8 mouse cellular contexts compared by ENCODE assay signal in the genomic region with DNA sequence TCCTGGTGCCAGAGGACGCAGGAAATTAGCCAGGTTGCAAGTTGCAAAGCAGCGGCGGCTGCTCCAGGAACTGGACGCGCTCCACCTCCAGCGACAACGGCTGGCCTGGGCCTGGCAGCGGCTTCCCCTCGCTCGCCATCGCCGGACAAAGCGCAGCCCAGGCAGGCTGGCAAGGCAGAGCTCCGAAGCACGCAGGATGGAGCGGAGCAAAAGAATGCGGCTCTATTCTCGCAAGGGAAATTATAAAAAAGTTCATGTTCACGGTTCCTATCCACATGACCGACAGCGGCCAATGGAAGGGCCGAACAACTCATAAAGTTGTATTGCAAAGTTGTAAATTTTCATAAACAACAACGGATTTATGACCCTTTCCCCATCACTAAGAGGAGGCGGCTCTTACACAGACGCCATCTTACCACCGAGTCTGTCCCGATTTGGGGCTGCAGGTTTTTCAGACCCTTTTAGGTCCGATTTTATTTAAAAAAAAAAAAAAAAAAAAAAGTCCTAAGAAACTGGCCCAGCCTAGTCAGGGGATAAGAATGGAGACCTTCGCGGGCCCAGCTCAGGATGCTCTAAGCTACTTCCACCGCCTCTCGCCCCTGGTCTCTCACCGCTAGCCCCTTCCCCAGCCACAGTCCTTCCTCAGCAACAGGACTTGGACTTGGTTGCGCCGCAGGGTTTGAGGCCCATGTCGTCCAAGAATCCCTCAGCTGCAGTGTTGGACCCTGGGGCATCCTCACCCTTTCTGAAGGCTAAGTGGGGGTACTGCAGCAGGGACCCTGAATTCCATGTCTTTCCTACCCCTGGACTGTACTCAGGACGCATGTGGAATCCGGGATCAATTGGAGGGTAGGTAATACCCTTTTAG. TPM values are rescaled to one million over a fixed set of nuclear protein-coding genes. Genes with fewer than 3 reads are reported as not detected.
DNase-seq lines count a peak whose midpoint lies in the region; ATAC-seq and TF ChIP-seq lines count a peak whose summit lies in the region.

A gene (minus strand): TSS at position 218 of the 868 bp plus-strand sequence.
A gene (minus strand): TSS at position 221 of the 868 bp plus-strand sequence.

- H3K27ac ChIP-seq in hindbrain, embryonic 13.5 days, result peak within 1 kb of the TSS; percentile 82
- no peak within 1 kb of the TSS for H3K27ac ChIP-seq in hindbrain, embryonic 10.5 days
- peak within 1 kb of the TSS; percentile 75 for H3K27ac ChIP-seq in embryonic fibroblast, embryonic 13.5 days (ENCODE audit: insufficient read depth, low read length)

- H3K9me3 ChIP-seq in hindbrain, embryonic 13.5 days, result no peaks in the 10 kb centered on the region
- H3K9me3 ChIP-seq in hindbrain, embryonic 10.5 days, result no peaks in the 10 kb centered on the region

- DNase-seq in hindbrain, embryonic 10.5 days (ENCODE audit: low spot score), result no peak
- peak; percentile 87 to 88 for DNase-seq in kidney, adult 8-10 months
- peak; percentile 65 for DNase-seq in lung, postnatal 10 days
- no peak for DNase-seq in right cerebral cortex, adult 18-20 months
- DNase-seq in spleen, postnatal 36 days (ENCODE audit: low spot score in 2 of 2), result no peak
- no peak for DNase-seq in c-Kit-positive CD71-positive TER-119-positive erythroid progenitor cells, embryonic 14.5 days (ENCODE audit: low spot score)

- no peak for TF ChIP-seq CTCF in embryonic fibroblast, embryonic 13.5 days (IDR thresholded peaks at IDR 0.05; ENCODE audit: borderline replicate concordance, insufficient read depth, low read length)

- H3K4me1 ChIP-seq in hindbrain, embryonic 13.5 days (replicated peaks), result peaks cover 47% of the 10 kb centered on the region
- H3K4me1 ChIP-seq in hindbrain, embryonic 10.5 days (replicated peaks), result peaks cover 17% of the 10 kb centered on the region
- H3K4me1 ChIP-seq in embryonic fibroblast, embryonic 13.5 days (ENCODE audit: control insufficient read depth, insufficient read depth, low read length), result no peaks in the 10 kb centered on the region

- H3K9ac ChIP-seq in hindbrain, embryonic 13.5 days, result peak within 1 kb of the TSS; percentile 49

- 6% methylated on average over 38 of the region's 38 CpGs for WGBS in hindbrain, embryonic 13.5 days
- WGBS in hindbrain, embryonic 10.5 days, result 2% methylated on average over 38 of the region's 38 CpGs

- peak within 1 kb of the TSS; percentile 64 for H3K4me2 ChIP-seq in hindbrain, embryonic 13.5 days

- H3K4me3 ChIP-seq in hindbrain, embryonic 13.5 days, result peak within 1 kb of the TSS; percentile 34
- no peak within 1 kb of the TSS for H3K4me3 ChIP-seq in hindbrain, embryonic 10.5 days
- peak within 1 kb of the TSS; percentile 71 for H3K4me3 ChIP-seq in embryonic fibroblast, embryonic 13.5 days (ENCODE audit: insufficient read depth, low read length)

- no peak for ATAC-seq in hindbrain, embryonic 13.5 days (ENCODE audit: low FRiP score)

- peaks cover 99% of the 10 kb centered on the region for H3K27me3 ChIP-seq in hindbrain, embryonic 13.5 days
- peaks cover 100% of the 10 kb centered on the region for H3K27me3 ChIP-seq in hindbrain, embryonic 10.5 days (ENCODE audit: insufficient read depth, poor library complexity, severe bottlenecking)

- peak; percentile 96 for TF ChIP-seq POLR2A in embryonic fibroblast, embryonic 13.5 days (IDR thresholded peaks at IDR 0.05; ENCODE audit: low read depth, low read length)

- no peaks in the 10 kb centered on the region for H3K36me3 ChIP-seq in hindbrain, embryonic 13.5 days
- H3K36me3 ChIP-seq in hindbrain, embryonic 10.5 days, result no peaks in the 10 kb centered on the region

RNA-seq across cellular contexts. Expression of the first gene that starts in this region (rescaled TPM):
- polyA plus RNA-seq in hindbrain, embryonic 13.5 days (2015; fragmentation: Nextera tagmentation; extraction: Ambion mirVana), result 21.8 and 23.8 TPM in 2 replicates
- 3.6 and 9.7 TPM in 2 replicates for polyA plus RNA-seq in hindbrain, embryonic 10.5 days (2016; fragmentation: Nextera tagmentation; extraction: Ambion mirVana)
- 10.2 and 13.5 TPM in 2 replicates for polyA plus RNA-seq in embryonic fibroblast, embryonic 13.5 days (2011; ENCODE audit: insufficient read length, low read depth, missing spikeins)

RNA-seq across cellular contexts. Expression of the second gene that starts in this region (rescaled TPM):
- not detected in 2 replicates for polyA plus RNA-seq in hindbrain, embryonic 13.5 days (2015; fragmentation: Nextera tagmentation; extraction: Ambion mirVana)
- not detected in 2 replicates for polyA plus RNA-seq in hindbrain, embryonic 10.5 days (2016; fragmentation: Nextera tagmentation; extraction: Ambion mirVana)
- polyA plus RNA-seq in embryonic fibroblast, embryonic 13.5 days (2011; ENCODE audit: insufficient read length, low read depth, missing spikeins), result 0.89 TPM in 1 of 2 replicates, not detected in the other

Comparison
In these comparisons a context has a peak if more than half of its experiments do, and no peak if none do; other contexts are left out.
1. DNase-seq: peak in kidney, adult 8-10 months (2 of 2) and lung, postnatal 10 days (single experiment); none in hindbrain, embryonic 10.5 days (single experiment), right cerebral cortex, adult 18-20 months (single experiment), spleen, postnatal 36 days (0 of 2) and c-Kit-positive CD71-positive TER-119-positive erythroid progenitor cells, embryonic 14.5 days (single experiment).